Mouse (Mus musculus) thymus, postnatal 4 days (tissue): ENCODE data around the gene Olfr401.
"Not testable (repeated sequence)": the region's sequence is repeated elsewhere in the genome, so short reads cannot be mapped to it uniquely, and the experiment has no call there.

Experiments
- DNase-seq: peaks from one replicate; pipeline ENCODE4 v3.0.0; 2021

The Olfr401 gene

DNA sequence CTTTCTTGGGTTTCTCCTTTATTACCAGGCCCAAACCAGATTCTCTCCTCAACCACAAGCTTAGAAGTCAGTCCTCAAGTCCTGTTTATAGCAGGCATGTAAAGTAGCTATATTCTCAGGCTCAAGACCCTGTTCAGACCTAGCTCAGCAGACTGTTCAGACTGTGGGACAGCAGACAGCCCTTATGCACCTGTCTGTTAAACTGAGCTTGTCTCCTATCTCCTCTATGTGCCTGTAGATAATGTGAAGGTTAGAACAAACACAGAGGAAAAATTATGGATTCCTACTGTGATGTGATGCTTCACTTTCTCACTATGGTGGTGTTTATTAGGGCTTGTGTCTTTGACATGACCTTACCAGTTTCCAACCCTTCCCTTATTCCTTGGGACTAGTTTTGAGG is at the start of gene Olfr401:
TSS of gene Olfr401 (plus strand) at position 301 of the 400 bp plus-strand sequence.
- DNase-seq, result no peak

DNA sequence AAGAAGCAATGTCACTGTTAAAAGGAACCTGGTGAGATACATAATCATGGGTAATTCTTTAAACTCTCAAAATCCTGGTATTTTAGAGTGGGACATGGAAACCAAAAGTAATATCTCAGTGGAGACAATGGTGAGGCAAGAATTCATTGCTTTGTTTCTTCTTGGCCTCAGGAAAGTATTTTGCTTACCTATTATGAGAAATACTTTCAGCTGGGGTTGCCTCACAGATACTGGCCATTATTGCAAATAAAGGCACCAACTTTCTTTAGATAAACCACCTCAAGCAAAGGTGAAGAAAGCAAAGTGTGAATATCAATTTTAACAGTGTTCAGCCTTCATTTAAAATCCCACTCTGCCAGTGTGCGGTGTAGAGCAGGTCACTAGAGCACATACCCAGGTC is 43.9 kb upstream of the Olfr401 start, which contains the start of gene Zfp616:
TSS of gene Zfp616 (plus strand) at position 301 of the 400 bp plus-strand sequence.
- DNase-seq, result no peak

DNA sequence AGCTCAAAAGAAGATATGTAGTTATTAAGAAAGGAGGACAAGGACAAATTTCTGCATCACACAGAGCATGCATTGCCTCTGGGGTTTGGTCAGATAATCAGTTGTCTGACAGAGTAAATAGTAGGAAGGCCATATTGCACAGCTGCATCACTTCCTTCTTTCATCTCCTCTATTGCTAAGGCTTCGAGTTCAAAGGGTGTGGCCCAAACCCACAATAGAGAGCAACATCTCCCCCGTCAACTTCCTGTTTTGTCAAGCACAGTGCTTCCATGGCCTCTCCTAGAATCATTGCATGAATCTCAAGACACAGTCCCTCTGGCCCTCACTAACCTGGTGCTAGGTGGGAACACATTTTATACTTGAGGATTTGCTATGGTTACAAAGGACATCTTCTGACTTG is 12.8 kb upstream of the Olfr401 start:
- no peak for DNase-seq

DNA sequence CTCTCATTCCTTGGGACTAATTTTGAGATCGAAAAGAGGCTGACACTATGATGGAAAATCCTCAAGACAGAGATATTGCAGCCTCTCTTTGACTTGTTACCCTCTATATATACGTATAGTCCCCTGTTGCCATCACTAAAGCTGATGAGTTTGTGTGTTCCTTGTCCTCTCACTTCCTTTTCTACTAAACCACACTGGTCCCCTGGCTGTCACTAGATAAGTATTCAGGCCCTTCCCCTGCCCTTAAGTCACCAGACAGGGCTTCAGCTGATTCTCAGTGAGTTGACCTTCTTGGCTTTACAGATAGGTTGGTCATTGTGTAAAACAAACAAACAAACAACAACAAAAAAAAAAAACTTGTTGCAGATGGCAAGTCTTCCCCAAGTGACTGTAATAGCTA is 12.0 kb upstream of the Olfr401 start:
- no peak for DNase-seq

DNA sequence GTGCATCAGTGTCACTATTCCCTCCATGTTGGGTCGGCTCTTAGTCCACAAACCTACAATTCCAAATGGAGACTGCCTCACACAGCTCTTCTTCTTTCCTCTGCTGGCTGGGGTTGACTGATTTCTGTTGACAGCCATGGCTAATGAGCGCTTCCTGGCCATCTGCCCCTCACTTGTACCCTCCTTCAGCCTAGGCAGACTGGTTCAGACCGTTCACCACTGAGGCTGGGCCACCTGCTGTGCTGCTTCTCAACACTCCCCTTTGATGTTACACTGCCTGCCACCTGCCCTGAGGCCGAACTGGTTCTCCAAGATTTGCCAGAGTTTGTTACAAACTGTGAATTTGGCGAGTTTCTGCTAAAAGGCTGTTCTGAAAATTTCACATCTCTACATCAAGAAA is 8.4 kb upstream of the Olfr401 start:
- DNase-seq, result no peak

DNA sequence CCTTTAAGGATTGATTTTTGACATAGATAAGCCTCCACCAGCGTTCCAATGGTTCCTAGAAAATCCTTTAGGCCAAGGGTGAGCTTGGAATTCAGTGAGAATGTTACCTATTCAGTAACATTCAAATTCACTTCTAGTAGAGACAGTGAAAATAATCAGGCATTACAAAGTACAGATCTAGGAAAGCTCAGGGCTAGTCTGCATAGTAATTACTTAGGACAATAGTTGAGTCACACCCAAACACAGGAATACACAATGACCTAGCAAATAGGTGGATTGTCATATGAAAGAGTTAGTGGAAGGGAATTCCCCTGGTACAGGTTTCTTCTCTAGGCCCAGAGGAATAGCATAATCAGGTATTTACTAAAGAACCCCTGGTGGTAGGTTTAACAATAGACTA is 26.5 kb downstream of the Olfr401 start:
- not testable (repeated sequence) for DNase-seq

DNA sequence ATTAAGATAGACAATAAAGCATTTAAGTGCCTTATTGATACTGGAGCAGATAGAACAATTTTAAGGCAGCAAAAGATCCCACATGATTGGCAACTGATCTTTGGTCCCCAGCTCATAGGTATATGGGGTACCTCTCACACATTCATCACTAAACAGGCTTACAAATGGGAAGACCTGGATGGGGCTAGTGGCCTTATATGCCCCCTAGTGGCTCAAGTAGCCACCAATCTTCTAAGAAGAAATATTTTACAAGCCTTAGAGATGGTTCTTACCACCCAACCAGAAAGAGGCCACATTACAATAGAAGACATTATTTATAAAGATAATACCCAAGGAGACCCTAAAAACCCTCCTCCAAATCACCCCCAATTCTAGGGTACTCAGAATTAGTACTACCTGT is 32.4 kb downstream of the Olfr401 start:
- no peak for DNase-seq

DNA sequence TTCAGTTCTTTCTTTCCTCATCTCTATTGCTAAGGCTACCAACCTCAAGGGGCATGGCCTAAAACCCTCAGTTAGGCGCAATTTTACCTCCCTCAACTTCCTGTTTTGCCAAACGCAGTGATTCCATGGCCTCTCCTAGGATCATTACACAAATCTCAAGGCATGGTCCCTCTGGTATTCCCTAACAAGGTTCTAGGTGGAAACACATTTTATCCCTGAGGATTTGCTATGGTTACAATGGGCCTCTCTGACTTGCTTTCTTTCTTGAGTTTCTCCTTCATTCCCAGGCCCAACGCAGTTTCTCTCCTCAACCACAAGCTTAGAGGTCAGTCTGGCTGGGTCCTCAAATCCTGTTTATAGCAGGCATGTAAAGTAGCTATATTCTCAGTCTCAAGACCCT is 39.7 kb downstream of the Olfr401 start, which contains the start of gene Olfr402:
TSS of gene Olfr402 (plus strand) at position 301 of the 400 bp plus-strand sequence.
- no peak for DNase-seq

DNA sequence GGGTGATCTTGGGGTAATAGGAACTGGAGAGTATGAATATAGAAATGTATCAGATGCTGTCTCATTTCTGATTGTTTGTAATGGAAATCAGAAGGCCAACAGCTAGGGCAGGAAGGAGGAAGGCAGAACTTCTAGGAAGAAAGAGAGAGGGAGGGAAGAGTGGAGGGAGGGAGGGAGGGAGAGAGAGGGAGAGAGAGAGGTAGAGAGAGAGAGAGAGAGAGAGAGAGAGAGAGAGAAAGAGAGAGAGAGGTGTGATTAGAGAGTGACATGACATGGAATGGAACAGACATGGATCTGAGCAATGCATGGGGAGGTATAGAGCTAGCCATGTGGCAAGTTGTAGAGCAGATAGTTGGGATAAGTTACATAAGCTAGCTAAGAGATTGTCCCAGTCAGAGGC is 55.3 kb downstream of the Olfr401 start:
- DNase-seq, result no peak
